In the genomic region with DNA sequence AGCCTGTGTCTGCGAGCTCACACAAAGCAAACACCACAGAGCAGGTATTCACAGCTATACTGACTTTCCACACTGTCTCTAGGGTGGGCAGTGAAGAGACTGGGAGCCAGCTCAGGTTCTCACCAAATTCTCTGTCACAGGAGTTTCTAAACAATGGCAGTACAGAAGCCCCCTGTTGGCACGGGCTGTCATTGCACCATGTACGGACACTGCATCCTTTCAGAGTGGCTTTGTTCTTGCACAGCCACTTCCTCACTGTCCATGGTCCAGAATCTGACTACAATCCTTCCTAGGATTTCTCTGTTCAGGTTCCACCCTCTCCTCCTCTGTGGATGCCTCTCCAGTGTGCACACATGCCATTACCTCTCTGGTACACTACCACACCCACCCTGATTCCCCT, we compare ENCODE assay signal across 8 mouse cellular contexts. TPM values are rescaled to one million over a fixed set of nuclear protein-coding genes. Genes with fewer than 3 reads are reported as not detected.
A peak's percentile ranks its signal among the peaks of the same experiment; 100 is the strongest.
DNase-seq lines count a peak whose midpoint lies in the region; TF ChIP-seq lines count a peak whose summit lies in the region.

No protein-coding gene starts in this region.

- H3K4me1 ChIP-seq in cortical plate, adult 2 months (ENCODE audit: control insufficient read depth, insufficient read depth, low read length), result peaks cover 5% of the 10 kb centered on the region; the same call in 1 of the 2 replicates
- peaks cover 24% of the 10 kb centered on the region for H3K4me1 ChIP-seq in limb, embryonic 10.5 days

- no peaks in the 10 kb centered on the region for H3K9me3 ChIP-seq in limb, embryonic 10.5 days (replicated peaks)

- no peaks in the 10 kb centered on the region for H3K36me3 ChIP-seq in limb, embryonic 10.5 days

- no peak for TF ChIP-seq POLR2A in cortical plate, adult 2 months (IDR thresholded peaks at IDR 0.05; ENCODE audit: extremely low read depth, insufficient read depth, low read length)

- TF ChIP-seq CTCF in cortical plate, adult 2 months (IDR thresholded peaks at IDR 0.05; ENCODE audit: extremely low read depth, insufficient read depth, low read length), result 0 out of 2 replicates have a peak, but pooled peaks have one; percentile 30

- 0 out of 2 replicates have a peak, but pooled peaks cover 7% of the 10 kb centered on the region for H3K27me3 ChIP-seq in limb, embryonic 10.5 days (ENCODE audit: low read depth, poor library complexity, severe bottlenecking)

- intact Hi-C loops in heart, postnatal 25 days (cut with DNase I), result loop anchor here (2.0 kb wide), 1 partner anchor 34 kb away; no protein-coding TSS in a partner anchor

- no peak overlapping the region for H3K27ac ChIP-seq in cortical plate, adult 2 months (ENCODE audit: insufficient read depth, low read length)
- no peak overlapping the region for H3K27ac ChIP-seq in limb, embryonic 10.5 days

- H3K4me3 ChIP-seq in cortical plate, adult 2 months (ENCODE audit: insufficient read depth, low read length), result no peak overlapping the region
- H3K4me3 ChIP-seq in limb, embryonic 10.5 days, result no peak overlapping the region

- DNase-seq in cerebellum, adult 9-11 months, result peak; percentile 6
- DNase-seq in cerebellum, adult 8-10 months, result no peak
- peak; percentile 75 to 79 for DNase-seq in B cell, adult 2 months
- DNase-seq in limb, embryonic 10.5 days (ENCODE audit: low spot score), result peak; percentile 69
- peak; percentile 34 to 60 for DNase-seq in natural killer cell, adult 2 months (ENCODE audit: low spot score in 2 of 2)
- DNase-seq in adipocyte (ENCODE audit: low spot score), result no peak
- DNase-seq in heart, postnatal 25 days (ENCODE audit: low spot score), result no peak

- WGBS in limb, embryonic 10.5 days, result 34% methylated on average over 3 of the region's 3 CpGs

RNA-seq across cellular contexts. Expression of gene Tent4a, which starts 10.6 kb away (rescaled TPM):
- polyA plus RNA-seq in cortical plate, adult 2 months (2012; rRNA removed), result 25.4 and 26.3 TPM in 2 replicates
- 6.0 TPM in 2 replicates for polyA plus RNA-seq in limb, embryonic 10.5 days (2016; fragmentation: Nextera tagmentation; extraction: Ambion mirVana)
- total RNA-seq in heart, postnatal 25 days (2021), result 10 to 100 TPM; 12.0 to 12.6 TPM

RNA-seq across cellular contexts. Expression of gene Nsun2, which starts 11.5 kb away (rescaled TPM):
- 62.9 and 63.7 TPM in 2 replicates for polyA plus RNA-seq in cortical plate, adult 2 months (2012; rRNA removed)
- polyA plus RNA-seq in limb, embryonic 10.5 days (2016; fragmentation: Nextera tagmentation; extraction: Ambion mirVana), result 172 and 198 TPM in 2 replicates
- total RNA-seq in heart, postnatal 25 days (2021), result 10 to 100 TPM; 33.5 to 38.2 TPM

Comparison
In these comparisons a context has a peak if more than half of its experiments do, and no peak if none do; other contexts are left out.
1. DNase-seq: peak in cerebellum, adult 9-11 months (single experiment), B cell, adult 2 months (2 of 2), limb, embryonic 10.5 days (single experiment) and natural killer cell, adult 2 months (2 of 2); none in cerebellum, adult 8-10 months (single experiment), adipocyte (single experiment) and heart, postnatal 25 days (single experiment).